Mouse (Mus musculus): ENCODE data around the gene Wiz. TPM values are rescaled to one million over a fixed set of nuclear protein-coding genes. Genes with fewer than 3 reads are reported as not detected.

The Wiz gene
- total and polyA plus RNA-seq, 3 experiments: 1.2 to 25.4 (median 4.4) TPM

DNA sequence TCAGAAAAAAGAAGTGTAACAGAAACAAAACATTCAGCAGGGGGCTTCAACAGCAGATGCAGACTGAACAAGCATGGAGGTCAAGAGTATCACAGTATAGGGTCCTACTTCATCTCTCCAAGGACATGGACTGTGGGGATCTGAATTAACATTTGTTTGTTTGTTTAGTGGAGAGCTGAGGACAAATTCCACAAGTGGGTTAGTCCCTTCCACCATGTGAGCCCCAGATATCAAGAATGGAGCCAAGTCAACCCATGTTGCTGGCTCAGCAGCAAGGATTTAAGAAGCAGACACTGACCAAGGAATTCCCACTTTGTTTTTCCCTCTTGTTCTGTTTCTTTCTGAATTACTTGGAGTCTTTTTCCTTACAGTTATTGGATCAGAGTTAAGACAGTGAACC is 61.7 kb downstream of the Wiz start:
- Histone ChIP-seq H3K27ac (ENCODE audit: insufficient read depth, low read depth) (no peak overlapping the region), H3K9me3 (replicated peaks; ENCODE audit: low read length) (no peaks in the 10 kb centered on the region), H3K36me3 (replicated peaks in 1 of 2; ENCODE audit: control insufficient read depth in 1 of 2, insufficient read depth in 1 of 2, low read length in 1 of 2) (peaks cover 31 to 72% of the 10 kb centered on the region in 2 experiments), H3K4me1 (ENCODE audit: control insufficient read depth in 1 of 2, insufficient read depth in 2 of 2) (no peaks in the 10 kb centered on the region), H3K9ac (ENCODE audit: insufficient read depth, low read depth) (no peak overlapping the region), H3K79me2 (replicated peaks; ENCODE audit: control insufficient read depth, extremely low read depth, insufficient read depth, poor library complexity, severe bottlenecking) (no peaks in the 10 kb centered on the region; the same call in none of the 2 replicates), H3K4me3 (replicated peaks in 1 of 3; ENCODE audit: low read depth in 2 of 3, low read length in 2 of 3, poor library complexity in 1 of 3) (no peak overlapping the region), H3K4me2 (ENCODE audit: insufficient read depth, low read depth, poor library complexity, severe bottlenecking) (no peak overlapping the region), H3K27me3 (replicated peaks) (no peaks in the 10 kb centered on the region)
- in situ Hi-C loops (cut with MboI; ENCODE audit: low pct_ligation_motif_present, low pct_unique_long_range_greater_than_20kb, low sequenced_read_pairs): no loop called here
- DNase-seq (ENCODE audit: extremely low read depth): no peak
- no peak for TF ChIP-seq RAD21 (IDR thresholded peaks at IDR 0.05; ENCODE audit: low read depth, low read length)
- TF ChIP-seq POLR2AphosphoS2 (IDR thresholded peaks at IDR 0.05; ENCODE audit: low read depth, low read length): no peak
- no peak for TF ChIP-seq ELF1 (IDR thresholded peaks at IDR 0.05; ENCODE audit: low read depth, low read length)
- TF ChIP-seq POLR2A (IDR thresholded peaks at IDR 0.05; ENCODE audit: low read depth, low read length): no peak
- TF ChIP-seq MAFK (IDR thresholded peaks at IDR 0.05; ENCODE audit: insufficient replicate concordance, low read length): no peak
- no peak for TF ChIP-seq JUND (conservative IDR thresholded peaks at IDR 0.05; ENCODE audit: low read depth, low read length)
- no peak for TF ChIP-seq TBP (conservative IDR thresholded peaks at IDR 0.05; ENCODE audit: low read depth, low read length)
- TF ChIP-seq MXI1 (IDR thresholded peaks at IDR 0.05; ENCODE audit: low read depth, low read length): no peak
- no peak for TF ChIP-seq UBTF (IDR thresholded peaks at IDR 0.05; ENCODE audit: low read depth, low read length)
- no peak for TF ChIP-seq TCF12 (IDR thresholded peaks at IDR 0.05; ENCODE audit: low read depth, low read length)
- no peak for TF ChIP-seq ZNF384 (IDR thresholded peaks at IDR 0.05; ENCODE audit: low read depth, low read length)
- no peak for TF ChIP-seq BHLHE40 (IDR thresholded peaks at IDR 0.05; ENCODE audit: low read depth, low read length)
- TF ChIP-seq CHD1 (IDR thresholded peaks at IDR 0.05; ENCODE audit: low read depth, low read length): no peak
- TF ChIP-seq MAX (IDR thresholded peaks at IDR 0.05; ENCODE audit: low read length): no peak
- no peak for TF ChIP-seq CTCF (conservative IDR thresholded peaks at IDR 0.05 in 1 of 2, IDR thresholded peaks at IDR 0.05 in 1 of 2; ENCODE audit: low read depth in 2 of 2, low read length in 2 of 2)
- no peak for TF ChIP-seq MAZ (IDR thresholded peaks at IDR 0.05; ENCODE audit: low read depth, low read length)
- TF ChIP-seq IRF4 (IDR thresholded peaks at IDR 0.05; ENCODE audit: low read depth, low read length): no peak
- dilution Hi-C loops (cut with MboI; ENCODE audit: extremely low pct_ligation_motif_present, extremely low pct_unique_long_range_greater_than_20kb, low sequenced_read_pairs): no loop called here

DNA sequence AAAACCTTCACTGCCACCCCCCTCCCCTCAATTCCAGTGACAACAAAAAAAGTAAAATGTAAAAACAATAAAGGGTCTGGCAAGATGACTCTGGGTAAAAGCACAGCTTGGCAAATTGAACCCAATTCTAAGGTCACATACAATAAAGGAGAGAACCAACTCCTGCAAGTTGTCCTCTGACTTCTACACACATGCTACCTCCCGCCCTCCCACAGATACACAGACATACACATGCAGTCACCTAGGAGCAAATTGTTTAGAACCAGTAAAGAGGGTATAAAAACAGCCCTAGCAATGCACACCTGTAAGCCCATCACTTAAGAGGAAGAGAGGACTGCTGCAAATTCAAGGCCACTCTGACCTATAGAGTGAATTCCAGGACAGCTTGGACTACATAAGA is 66.4 kb downstream of the Wiz start:
- DNase-seq (ENCODE audit: extremely low read depth): no peak
- in situ Hi-C loops (cut with MboI; ENCODE audit: low pct_ligation_motif_present, low pct_unique_long_range_greater_than_20kb, low sequenced_read_pairs) (no loop called here), dilution Hi-C loops (cut with MboI; ENCODE audit: extremely low pct_ligation_motif_present, extremely low pct_unique_long_range_greater_than_20kb, low sequenced_read_pairs) (no loop called here)
- TF ChIP-seq ETS1 (conservative IDR thresholded peaks at IDR 0.05; ENCODE audit: low read depth, low read length): no peak
- no peak for TF ChIP-seq NRF1 (IDR thresholded peaks at IDR 0.05; ENCODE audit: low read depth, low read length)
- TF ChIP-seq RAD21 (IDR thresholded peaks at IDR 0.05; ENCODE audit: low read depth, low read length): no peak
- H3K4me1 ChIP-seq (ENCODE audit: control insufficient read depth in 1 of 2, insufficient read depth in 2 of 2): peaks cover 5 to 22% of the 10 kb centered on the region in 2 experiments; a peak in 3 of 4 replicates
- H3K4me2 ChIP-seq (ENCODE audit: insufficient read depth, low read depth, poor library complexity, severe bottlenecking): no peak overlapping the region
- H3K27me3 ChIP-seq (replicated peaks): no peaks in the 10 kb centered on the region
- H3K79me2 ChIP-seq (replicated peaks; ENCODE audit: control insufficient read depth, extremely low read depth, insufficient read depth, poor library complexity, severe bottlenecking): peaks cover 26% of the 10 kb centered on the region
- H3K36me3 ChIP-seq (replicated peaks in 1 of 2; ENCODE audit: control insufficient read depth in 1 of 2, insufficient read depth in 1 of 2, low read length in 1 of 2): peaks cover 14 to 49% of the 10 kb centered on the region in 2 experiments
- no peak overlapping the region for H3K9ac ChIP-seq (ENCODE audit: insufficient read depth, low read depth)
- H3K9me3 ChIP-seq (replicated peaks; ENCODE audit: low read length): no peaks in the 10 kb centered on the region
- H3K27ac ChIP-seq (ENCODE audit: insufficient read depth, low read depth): no peak overlapping the region
- no peak overlapping the region for H3K4me3 ChIP-seq (replicated peaks in 1 of 3; ENCODE audit: low read depth in 2 of 3, low read length in 2 of 3, poor library complexity in 1 of 3)

Data from CH12.LX (cell line).